Mouse (Mus musculus) liver, embryonic 12.5 days (tissue): Measurements from ENCODE around the gene Pcbp4. TPM values are rescaled to one million over a fixed set of nuclear protein-coding genes. Genes with fewer than 3 reads are reported as not detected.

ENCODE experiments used
- ATAC-seq: fragments of 200-750 bp; cut with Nextera tagmentation; 2 replicates; pipeline ENCODE4 v1.8.0; 2017; ENCODE audit warnings: moderate number of reproducible peaks, mild to moderate bottlenecking, moderate library complexity
- H3K27ac ChIP-seq: fragments of 300-500 bp; sonication (generic); 2 replicates; pipeline ENCODE4 v1.5.1; 2016; ENCODE audit warnings: mild to moderate bottlenecking
- H3K27me3 ChIP-seq: fragments of 300-500 bp; sonication (generic); replicated peaks from 2 replicates; pipeline ENCODE4 v1.6.1; 2016; ENCODE audit warnings: mild to moderate bottlenecking, moderate library complexity
- H3K36me3 ChIP-seq: fragments of 300-500 bp; sonication (generic); 2 replicates; pipeline ENCODE4 v1.6.1; 2016; ENCODE audit warnings: mild to moderate bottlenecking, moderate library complexity
- H3K4me1 ChIP-seq: fragments of 300-500 bp; sonication (generic); 2 replicates; pipeline ENCODE4 v1.6.1; 2016
- H3K4me2 ChIP-seq: fragments of 300-500 bp; sonication (generic); 2 replicates; pipeline ENCODE4 v1.6.1; 2016; ENCODE audit warnings: mild to moderate bottlenecking, moderate library complexity
- H3K4me3 ChIP-seq: fragments of 300-500 bp; sonication (generic); 2 replicates; pipeline ENCODE4 v1.5.1; 2016; ENCODE audit warnings: mild to moderate bottlenecking, moderate library complexity
- H3K9ac ChIP-seq: fragments of 300-500 bp; sonication (generic); 2 replicates; pipeline ENCODE4 v1.6.1; 2016; ENCODE audit warnings: mild to moderate bottlenecking, moderate library complexity
- H3K9me3 ChIP-seq: fragments of 300-500 bp; sonication (generic); replicated peaks from 2 replicates; pipeline ENCODE4 v1.6.1; 2016; ENCODE audit warnings: mild to moderate bottlenecking, moderate library complexity
- WGBS: fragments of 180-500 bp; shearing (Covaris S2); methylation state at CpG from one replicate; pipeline ENCODE4 v1.1.7; 2016; ENCODE audit not compliant: insufficient replicate concordance; 5-methylcytosine and 5-hydroxymethylcytosine counted together
- polyA plus RNA-seq: library from polyadenylated mRNA; unstranded; fragments of >200 nt; fragmentation: Nextera tagmentation; extraction: Ambion mirVana; gene quantifications from 2 replicates; pipeline ENCODE4 v1.2.1, GENCODE M21; 2016

The Pcbp4 gene
- polyA plus RNA-seq, 1 experiment from 2014 or later: 27.3 TPM

DNA sequence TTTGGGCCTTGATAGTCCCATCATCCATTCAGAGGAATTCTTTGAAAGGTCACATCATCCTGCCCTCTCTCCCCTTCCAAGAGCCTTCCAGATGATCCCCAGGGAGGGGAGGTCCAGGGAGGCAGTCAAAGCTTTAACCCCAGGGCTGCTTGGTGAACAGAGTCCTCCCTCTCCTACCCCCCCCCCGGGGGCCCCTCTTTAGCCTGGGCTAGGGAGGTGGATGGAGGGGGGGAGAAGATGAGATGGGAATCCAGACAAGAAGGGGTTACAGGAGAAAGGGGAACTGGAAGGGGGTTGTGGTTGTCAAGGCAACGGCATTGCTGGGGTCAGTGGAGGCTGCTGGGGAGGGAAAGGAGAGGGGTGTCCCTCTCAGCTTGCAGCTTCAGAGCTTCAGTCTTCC, 32.5 kb upstream of the Pcbp4 start:
- Histone ChIP-seq H3K36me3 (no peaks in the 10 kb centered on the region), H3K27me3 (peaks cover 60% of the 10 kb centered on the region)
- WGBS: 3% methylated on average over 2 of the region's 2 CpGs

DNA sequence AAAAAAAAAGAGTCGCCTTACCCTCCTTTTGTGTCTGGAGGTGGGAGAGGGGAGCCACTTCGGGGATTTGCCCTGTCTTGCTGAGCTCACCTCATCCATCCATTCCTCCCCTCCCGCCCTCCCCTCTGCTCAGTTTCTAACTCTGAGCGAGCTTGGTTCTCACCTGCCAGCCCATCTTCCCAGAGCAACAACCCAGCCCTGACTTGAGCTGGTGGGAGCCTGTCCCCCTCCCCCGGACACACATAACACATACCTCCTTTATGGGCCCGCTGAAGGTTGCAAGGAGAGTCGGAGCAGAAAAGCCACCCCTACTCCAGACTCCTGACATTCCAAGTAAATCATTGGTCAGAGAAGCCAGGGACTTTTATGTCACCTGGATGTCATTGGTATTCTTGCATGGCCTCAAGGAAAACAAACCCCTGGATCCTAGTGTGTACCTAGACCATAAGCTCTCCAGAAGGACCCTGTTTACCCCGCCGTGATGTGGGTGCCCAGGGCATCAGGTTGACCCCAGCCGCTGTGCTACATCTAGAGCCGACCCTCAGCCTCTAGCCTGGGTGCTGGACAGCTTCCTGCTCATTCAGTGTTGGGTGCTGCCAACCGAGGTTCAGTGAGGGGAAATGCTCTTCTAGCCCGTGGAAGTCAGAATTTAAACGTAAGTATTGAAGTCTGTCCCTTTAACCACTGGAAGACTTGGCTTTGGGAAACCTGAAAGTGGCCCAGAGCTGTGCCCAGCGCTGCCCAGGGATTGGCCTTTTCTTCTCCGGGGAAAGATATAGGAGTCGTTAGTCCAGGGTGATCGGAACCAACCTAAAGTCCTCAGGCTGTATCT, 31.8 kb upstream of the Pcbp4 start:
- Histone ChIP-seq H3K27ac (no peak overlapping the region), H3K9ac (no peak overlapping the region), H3K4me3 (0 out of 2 replicates have a peak overlapping the region, but pooled peaks have one; percentile 2), H3K4me1 (peaks cover 27% of the 10 kb centered on the region), H3K9me3 (no peaks in the 10 kb centered on the region), H3K4me2 (peak overlapping the region; percentile 21; the same call in 1 of the 2 replicates), H3K36me3 (no peaks in the 10 kb centered on the region), H3K27me3 (peaks cover 59% of the 10 kb centered on the region)
- 11% methylated on average over 18 of the region's 18 CpGs for WGBS
- peak; percentile 38; the same call in 1 of the 2 replicates for ATAC-seq

More for the DNA sequence above, 32.5 kb upstream of the Pcbp4 start:
- no peak overlapping the region for H3K9ac ChIP-seq
- H3K4me2 ChIP-seq: no peak overlapping the region
- no peaks in the 10 kb centered on the region for H3K9me3 ChIP-seq
- H3K4me3 ChIP-seq: no peak overlapping the region
- H3K4me1 ChIP-seq: peaks cover 27% of the 10 kb centered on the region
- no peak overlapping the region for H3K27ac ChIP-seq
- ATAC-seq: no peak

DNA sequence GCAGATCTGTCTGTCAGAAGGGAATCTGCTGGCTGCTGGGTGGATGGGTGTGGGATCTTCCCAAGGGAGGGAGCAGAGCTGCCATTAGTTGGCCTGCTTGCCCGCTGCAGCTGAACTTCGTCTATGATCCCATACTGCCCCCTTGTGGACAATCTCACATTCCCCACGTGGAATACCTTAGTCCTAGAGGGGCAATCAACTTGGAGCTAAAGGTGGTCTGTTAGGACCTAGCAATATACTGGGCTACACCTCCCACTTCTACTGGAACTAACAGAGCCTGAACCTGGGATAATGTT, 31.3 kb upstream of the Pcbp4 start:
- no peaks in the 10 kb centered on the region for H3K36me3 ChIP-seq
- no peaks in the 10 kb centered on the region for H3K9me3 ChIP-seq
- H3K9ac ChIP-seq: no peak overlapping the region
- 0% methylated on average over 3 of the region's 3 CpGs for WGBS
- peak; percentile 73 for ATAC-seq
- peaks cover 27% of the 10 kb centered on the region for H3K4me1 ChIP-seq
- 0 out of 2 replicates have a peak overlapping the region, but pooled peaks have one; percentile 2 for H3K4me3 ChIP-seq
- peaks cover 54% of the 10 kb centered on the region for H3K27me3 ChIP-seq
- peak overlapping the region; percentile 21; the same call in 1 of the 2 replicates for H3K4me2 ChIP-seq
- no peak overlapping the region for H3K27ac ChIP-seq

DNA sequence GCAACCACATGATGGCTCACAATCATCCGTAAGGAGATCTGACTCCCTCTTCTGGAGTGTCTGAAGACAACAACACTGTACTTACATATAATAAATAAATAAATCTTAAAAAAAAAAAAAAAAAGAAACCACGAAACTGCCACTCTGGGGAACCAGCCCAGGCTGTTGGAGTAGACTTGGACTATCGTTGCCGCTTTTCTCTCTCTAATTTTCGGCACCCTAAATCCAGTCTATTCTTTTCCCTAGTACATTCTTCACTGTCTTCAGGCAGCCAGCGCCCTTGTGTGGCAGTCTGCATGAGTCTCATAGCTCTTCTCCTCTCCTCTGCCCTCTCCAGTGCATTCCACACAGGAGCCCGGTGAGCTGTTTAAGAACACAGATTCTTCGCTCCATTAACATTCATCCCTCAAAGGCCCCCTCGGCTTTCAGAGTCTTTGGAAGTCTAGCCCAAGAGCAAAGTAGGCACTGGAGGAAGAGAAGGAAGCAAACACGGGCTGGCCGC, 24.3 kb upstream of the Pcbp4 start:
- WGBS: 19% methylated on average over 11 of the region's 11 CpGs
- peaks cover 3% of the 10 kb centered on the region; the same call in 1 of the 2 replicates for H3K27me3 ChIP-seq
- H3K4me2 ChIP-seq: peak overlapping the region; percentile 80
- no peaks in the 10 kb centered on the region for H3K9me3 ChIP-seq
- H3K4me1 ChIP-seq: peaks cover 38% of the 10 kb centered on the region
- peak; percentile 31 for ATAC-seq
- H3K9ac ChIP-seq: peak overlapping the region; percentile 57
- H3K27ac ChIP-seq: peak overlapping the region; percentile 88
- H3K4me3 ChIP-seq: peak overlapping the region; percentile 89
- H3K36me3 ChIP-seq: peaks cover 37% of the 10 kb centered on the region

DNA sequence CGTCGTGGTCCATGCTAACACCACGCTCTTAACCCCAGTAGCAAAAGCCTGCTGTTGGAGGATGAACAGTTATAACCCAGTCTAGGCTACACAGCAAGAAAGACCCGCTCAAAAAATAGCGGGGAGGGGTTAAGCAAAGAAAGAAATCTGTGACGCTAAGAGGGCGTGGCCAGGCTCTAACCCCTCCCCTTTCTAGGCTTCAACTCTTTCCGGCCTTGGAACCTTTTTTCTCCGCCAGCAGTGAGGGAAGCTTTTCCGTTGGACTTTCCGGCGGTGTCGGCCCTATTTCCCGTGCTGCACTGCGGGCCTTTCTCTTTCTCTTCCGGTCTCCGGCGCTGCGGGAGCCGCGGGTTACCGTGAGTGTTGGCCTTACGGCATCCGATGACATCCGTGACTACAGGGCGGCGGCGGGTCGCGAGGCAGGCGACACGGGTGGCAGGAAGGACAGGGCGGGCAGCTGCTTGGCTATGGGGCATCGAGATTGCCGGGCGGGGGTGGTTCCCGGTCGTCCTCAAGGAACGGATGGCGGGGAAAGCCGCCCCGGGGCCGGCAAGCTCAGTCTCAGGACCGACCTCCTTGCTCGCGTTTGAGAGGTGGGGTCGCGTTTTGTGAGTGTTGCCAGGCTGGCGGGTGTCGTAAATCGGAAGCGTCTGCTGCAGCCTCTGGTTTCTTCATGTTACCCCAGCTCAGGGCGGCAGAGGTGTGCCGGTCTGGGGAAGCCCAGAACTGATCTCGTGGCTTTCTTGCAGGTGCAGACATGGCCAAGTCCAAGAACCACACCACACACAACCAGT, 23.7 kb upstream of the Pcbp4 start, which contains the start of gene Rpl29:
Gene Rpl29, plus strand, starts transcription at position 234 of the 794 bp plus-strand sequence.
- no peaks in the 10 kb centered on the region for H3K27me3 ChIP-seq
- H3K27ac ChIP-seq: peak within 1 kb of the TSS; percentile 88
- H3K4me3 ChIP-seq: peak within 1 kb of the TSS; percentile 89
- peak; percentile 84 for ATAC-seq
- H3K9ac ChIP-seq: peak within 1 kb of the TSS; percentile 96
- WGBS: under 1% methylated on average over 55 of the region's 55 CpGs
- peaks cover 43% of the 10 kb centered on the region for H3K36me3 ChIP-seq
- H3K4me1 ChIP-seq: peaks cover 45% of the 10 kb centered on the region
- H3K4me2 ChIP-seq: peak within 1 kb of the TSS; percentile 80
- no peaks in the 10 kb centered on the region for H3K9me3 ChIP-seq

- Histone ChIP-seq H3K4me3 (peak overlapping the region; percentile 89), H3K27ac (peak overlapping the region; percentile 88), H3K36me3 (peaks cover 48% of the 10 kb centered on the region), H3K4me2 (peak overlapping the region; percentile 80), H3K9ac (peak overlapping the region; percentile 96), H3K27me3 (no peaks in the 10 kb centered on the region), H3K4me1 (peaks cover 50% of the 10 kb centered on the region), H3K9me3 (no peaks in the 10 kb centered on the region)
- ATAC-seq: no peak
- WGBS: 1% methylated on average over 4 of the region's 4 CpGs
Observed at GRCm38 (mm10) chr9:106430015-106430264, 23.2 kb upstream of the Pcbp4 start.

GRCm38 (mm10) chr9:106433389-106433788, 19.7 kb upstream of the Pcbp4 start:
- Histone ChIP-seq H3K36me3 (peaks cover 53% of the 10 kb centered on the region), H3K4me3 (no peak overlapping the region), H3K27me3 (no peaks in the 10 kb centered on the region), H3K9me3 (no peaks in the 10 kb centered on the region), H3K9ac (peak overlapping the region; percentile 51), H3K4me2 (peak overlapping the region; percentile 27), H3K4me1 (peaks cover 83% of the 10 kb centered on the region), H3K27ac (peak overlapping the region; percentile 38)
- ATAC-seq: no peak
- WGBS: 67% methylated on average over 7 of the region's 7 CpGs

- Histone ChIP-seq H3K27ac (no peak overlapping the region), H3K4me3 (no peak overlapping the region), H3K4me1 (peaks cover 74% of the 10 kb centered on the region), H3K27me3 (no peaks in the 10 kb centered on the region), H3K9me3 (no peaks in the 10 kb centered on the region), H3K4me2 (peak overlapping the region; percentile 90; the same call in 1 of the 2 replicates), H3K36me3 (peaks cover 47% of the 10 kb centered on the region), H3K9ac (no peak overlapping the region)
- 77% methylated on average over 9 of the region's 9 CpGs for WGBS
- no peak for ATAC-seq
Observed at GRCm38 (mm10) chr9:106436566-106436965, 16.5 kb upstream of the Pcbp4 start.

- WGBS: 74% methylated on average over 5 of the region's 5 CpGs
- Histone ChIP-seq H3K9me3 (no peaks in the 10 kb centered on the region), H3K4me3 (no peak overlapping the region), H3K4me1 (peaks cover 46% of the 10 kb centered on the region), H3K9ac (no peak overlapping the region), H3K27me3 (no peaks in the 10 kb centered on the region), H3K4me2 (no peak overlapping the region), H3K36me3 (0 out of 2 replicates have a peak, but pooled peaks cover 9% of the 10 kb centered on the region), H3K27ac (no peak overlapping the region)
- no peak for ATAC-seq
Observed at GRCm38 (mm10) chr9:106442680-106443079, 10.4 kb upstream of the Pcbp4 start.

- 70% methylated on average over 4 of the region's 4 CpGs for WGBS
- no peak for ATAC-seq
- Histone ChIP-seq H3K4me3 (no peak overlapping the region), H3K27ac (no peak overlapping the region), H3K9ac (no peak overlapping the region), H3K36me3 (0 out of 2 replicates have a peak, but pooled peaks cover 9% of the 10 kb centered on the region), H3K9me3 (no peaks in the 10 kb centered on the region), H3K27me3 (no peaks in the 10 kb centered on the region), H3K4me1 (peaks cover 49% of the 10 kb centered on the region), H3K4me2 (no peak overlapping the region)
Observed at GRCm38 (mm10) chr9:106444836-106445235, 8.3 kb upstream of the Pcbp4 start.

- H3K9me3 ChIP-seq: no peaks in the 10 kb centered on the region
- peak within 1 kb of the TSS; percentile 84 for H3K4me2 ChIP-seq
- peak within 1 kb of the TSS; percentile 64 for H3K9ac ChIP-seq
- ATAC-seq: peak; percentile 79
- WGBS: under 1% methylated on average over 24 of the region's 24 CpGs
- H3K27ac ChIP-seq: peak within 1 kb of the TSS; percentile 53
- peak within 1 kb of the TSS; percentile 58 for H3K4me3 ChIP-seq
- peaks cover 74% of the 10 kb centered on the region for H3K4me1 ChIP-seq
- H3K36me3 ChIP-seq: 0 out of 2 replicates have a peak, but pooled peaks cover 2% of the 10 kb centered on the region
- H3K27me3 ChIP-seq: peaks cover 15% of the 10 kb centered on the region
Observed at GRCm38 (mm10) chr9:106447348-106447747, 5.7 kb upstream of the Pcbp4 start, which contains the start of the genes Abhd14b and Abhd14a. Gene Abhd14b (plus strand): TSS chr9:106447459. Gene Abhd14a (minus strand): TSS chr9:106447678.
